Mouse (Mus musculus) brain, embryonic 14.5 days (tissue): ENCODE measurements around the gene Abi3bp.

ENCODE experiments used
- CTCF ChIP-seq: fragments of 200-500 bp; IDR thresholded peaks from 2 replicates; pipeline ENCODE4 v1.5.1; 2012; ENCODE audit warnings: inconsistent platforms, mild to moderate bottlenecking, moderate library complexity, borderline replicate concordance; ENCODE audit not compliant: insufficient read depth, insufficient read length; ENCODE audit errors: extremely low read depth
- POLR2A ChIP-seq: fragments of 200-500 bp; IDR thresholded peaks from 2 replicates; pipeline ENCODE4 v1.6.1; 2012; ENCODE audit warnings: mild to moderate bottlenecking, inconsistent platforms, borderline replicate concordance; ENCODE audit not compliant: poor library complexity, insufficient read depth, insufficient read length, severe bottlenecking; ENCODE audit errors: extremely low read depth

DNA sequence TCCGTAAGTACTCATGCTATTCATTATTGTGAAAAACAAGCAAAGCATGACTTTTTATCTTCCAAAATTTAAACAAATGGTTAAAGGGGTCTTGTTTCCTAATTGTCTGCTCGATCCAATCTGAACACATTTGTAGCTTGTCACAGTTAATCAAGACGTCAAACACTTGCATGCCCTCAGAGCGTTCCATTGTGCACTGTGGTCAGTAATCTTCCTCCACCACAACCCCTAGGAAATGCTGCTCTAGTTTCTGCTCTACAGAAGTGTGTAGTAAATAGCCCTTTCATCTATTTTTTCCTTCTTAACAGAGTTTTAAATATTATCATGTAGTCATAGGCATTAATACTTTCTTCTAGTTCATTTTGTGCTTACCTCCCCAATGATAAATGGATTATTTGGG is 19.1 kb downstream of the Abi3bp start:
- TF ChIP-seq CTCF: no peak
- TF ChIP-seq POLR2A: no peak
